Mouse (Mus musculus) C2C12 (cell line): ENCODE results near the gene Runx2. TPM values are rescaled to one million over a fixed set of nuclear protein-coding genes. Genes with fewer than 3 reads are reported as not detected.

Experiments
- H3K27me3 ChIP-seq: one replicate; pipeline ENCODE4 v1.6.1; 2011; ENCODE audit not compliant: control insufficient read depth, insufficient read depth, insufficient read length
- H3K36me3 ChIP-seq: one replicate; pipeline ENCODE4 v1.6.1; 2011; ENCODE audit not compliant: control insufficient read depth, insufficient read depth
- H3K4me3 ChIP-seq: one replicate; pipeline ENCODE4 v1.5.1; 2011; ENCODE audit warnings: mild to moderate bottlenecking, control low read depth; ENCODE audit not compliant: poor library complexity, insufficient read depth, severe bottlenecking
- H3K79me2 ChIP-seq: one replicate; pipeline ENCODE4 v1.6.1; 2011; ENCODE audit not compliant: control insufficient read depth, insufficient read depth
- H3K79me3 ChIP-seq: one replicate; pipeline ENCODE4 v1.6.1; 2011; ENCODE audit warnings: low read depth, control low read depth
- H3ac ChIP-seq: one replicate; pipeline ENCODE3; 2011; ENCODE audit warnings: low read depth; ENCODE audit not compliant: control insufficient read depth, insufficient read length
- CEBPB ChIP-seq: IDR thresholded peaks from one replicate; pipeline ENCODE4 v1.6.1; 2011; ENCODE audit warnings: low read depth, mild to moderate bottlenecking, control low read depth, moderate library complexity
- CTCF ChIP-seq: IDR thresholded peaks from one replicate; pipeline ENCODE4 v1.5.1; 2011; ENCODE audit not compliant: control insufficient read depth, insufficient read depth, insufficient read length
- FOSL1 ChIP-seq: IDR thresholded peaks from one replicate; pipeline ENCODE4 v1.8.0; 2011; ENCODE audit warnings: mild to moderate bottlenecking, low read length; ENCODE audit not compliant: poor library complexity, insufficient read depth, severe bottlenecking
- MAX ChIP-seq: IDR thresholded peaks from one replicate; pipeline ENCODE4 v1.6.1; 2011; ENCODE audit warnings: mild to moderate bottlenecking, control low read depth
- MYOD1 ChIP-seq: IDR thresholded peaks from one replicate; pipeline ENCODE4 v1.6.1; 2011; ENCODE audit warnings: low read depth; ENCODE audit not compliant: control insufficient read depth, insufficient read length
- MYOG ChIP-seq: IDR thresholded peaks from one replicate; pipeline ENCODE4 v1.6.1; 2011; ENCODE audit not compliant: control insufficient read depth, insufficient read length; ENCODE audit errors: extremely low read depth
- USF1 ChIP-seq: IDR thresholded peaks from one replicate; pipeline ENCODE4 v1.6.1; 2011; ENCODE audit warnings: low read depth, mild to moderate bottlenecking, control low read depth, moderate library complexity
- long read RNA-seq, 2 experiments: library from polyadenylated mRNA; unstranded; transcript quantifications; one replicate each; pipeline ENCODE4 v2.0.0; 2019 to 2020
- polyA plus RNA-seq: library from polyadenylated mRNA; unstranded; fragments of >200 nt; fragmentation: generic; extraction: Trizol; gene quantifications from one replicate; pipeline ENCODE4 v1.2.1, GENCODE M21; 2012; ENCODE audit warnings: missing spikeins

The Runx2 gene
- polyA plus RNA-seq, result 16.6 TPM
- long read RNA-seq, experiment 1, partial matches to known transcripts, result 0 of 5 reads
- long read RNA-seq, experiment 1, other reads (novel, unspliced or antisense), result 5 of 5 reads
- long read RNA-seq, experiment 2, full-length matches to known transcripts, result 8 of 32 reads
- long read RNA-seq, experiment 2, partial matches to known transcripts, result 6 of 32 reads
- long read RNA-seq, experiment 2, other reads (novel, unspliced or antisense), result 18 of 32 reads

GRCm38 (mm10) chr17:44814508-44815175 lies at the start of gene Runx2:
Gene Runx2 (minus strand): TSS chr17:44814797.
- H3ac ChIP-seq, result peak within 1 kb of the TSS; percentile 14
- H3K4me3 ChIP-seq, result peak within 1 kb of the TSS; percentile 15
- peaks cover 21% of the 10 kb centered on the region for H3K79me2 ChIP-seq
- peak; percentile 57 for TF ChIP-seq USF1
- no peak for TF ChIP-seq MAX
- TF ChIP-seq MYOG, result no peak
- H3K36me3 ChIP-seq, result no peaks in the 10 kb centered on the region
- no peaks in the 10 kb centered on the region for H3K27me3 ChIP-seq
- H3K79me3 ChIP-seq, result no peaks in the 10 kb centered on the region

- Histone ChIP-seq H3K36me3 (no peaks in the 10 kb centered on the region), H3K79me3 (peaks cover 2% of the 10 kb centered on the region), H3ac (no peak overlapping the region), H3K4me3 (no peak overlapping the region), H3K79me2 (no peaks in the 10 kb centered on the region), H3K27me3 (no peaks in the 10 kb centered on the region)
- TF ChIP-seq FOSL1 (no peak), USF1 (no peak), MAX (no peak), MYOD1 (no peak), MYOG (no peak), CEBPB (no peak), CTCF (no peak)
These were observed 48.6 kb upstream of the Runx2 start for GRCm38 (mm10) chr17:44863165-44863564.

- Histone ChIP-seq H3ac (no peak overlapping the region), H3K27me3 (no peaks in the 10 kb centered on the region), H3K79me2 (no peaks in the 10 kb centered on the region), H3K36me3 (no peaks in the 10 kb centered on the region), H3K79me3 (peaks cover 2% of the 10 kb centered on the region), H3K4me3 (no peak overlapping the region)
- TF ChIP-seq CEBPB (no peak), MAX (no peak), USF1 (no peak), FOSL1 (no peak), MYOD1 (no peak)
These were observed 27.6 kb upstream of the Runx2 start for GRCm38 (mm10) chr17:44842184-44842583.

DNA sequence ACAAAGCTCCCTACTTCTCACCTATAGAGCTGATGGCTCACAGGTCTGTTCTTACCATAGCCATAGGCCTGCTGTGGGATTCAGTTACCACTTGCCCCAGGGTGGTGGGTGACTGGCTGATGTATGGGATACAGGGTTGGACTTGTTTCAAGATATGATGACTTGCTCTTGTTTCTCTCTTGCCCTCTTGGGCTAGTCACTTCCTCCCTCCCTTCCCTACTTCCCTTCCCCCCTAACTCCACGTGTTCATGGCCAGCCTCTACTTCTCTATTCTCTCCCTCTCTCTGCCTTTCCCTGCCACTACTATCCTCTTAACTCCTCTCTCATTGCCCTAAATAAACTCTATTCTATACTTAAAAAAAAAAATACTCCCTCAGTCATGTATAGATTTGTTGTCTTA lies 16.6 kb upstream of the Runx2 start:
- TF ChIP-seq MYOD1 (no peak), FOSL1 (no peak), USF1 (no peak), MYOG (no peak)
- Histone ChIP-seq H3K36me3 (no peaks in the 10 kb centered on the region), H3K79me3 (peaks cover 3% of the 10 kb centered on the region), H3K27me3 (no peaks in the 10 kb centered on the region), H3K4me3 (no peak overlapping the region), H3K79me2 (no peaks in the 10 kb centered on the region), H3ac (no peak overlapping the region)

GRCm38 (mm10) chr17:44829587-44829986 lies 15.0 kb upstream of the Runx2 start:
- Histone ChIP-seq H3K79me3 (peaks cover 3% of the 10 kb centered on the region), H3K36me3 (no peaks in the 10 kb centered on the region), H3K79me2 (no peaks in the 10 kb centered on the region), H3ac (no peak overlapping the region), H3K27me3 (no peaks in the 10 kb centered on the region), H3K4me3 (no peak overlapping the region)
- TF ChIP-seq CEBPB, result no peak
- no peak for TF ChIP-seq FOSL1
- TF ChIP-seq USF1, result no peak
- TF ChIP-seq MYOG, result no peak
- TF ChIP-seq MYOD1, result no peak
- no peak for TF ChIP-seq MAX

- no peaks in the 10 kb centered on the region for H3K27me3 ChIP-seq
These were observed 13.4 kb upstream of the Runx2 start for GRCm38 (mm10) chr17:44827964-44828363.

More at GRCm38 (mm10) chr17:44827964-44828363, 13.4 kb upstream of the Runx2 start:
- H3ac ChIP-seq, result no peak overlapping the region
- no peaks in the 10 kb centered on the region for H3K36me3 ChIP-seq
- no peak overlapping the region for H3K4me3 ChIP-seq
- H3K79me3 ChIP-seq, result peaks cover 3% of the 10 kb centered on the region
- no peaks in the 10 kb centered on the region for H3K79me2 ChIP-seq
- no peak for TF ChIP-seq MAX
- TF ChIP-seq USF1, result no peak
- TF ChIP-seq FOSL1, result no peak
- no peak for TF ChIP-seq CEBPB
- TF ChIP-seq CTCF, result no peak
- TF ChIP-seq MYOG, result no peak
- TF ChIP-seq MYOD1, result no peak
